Mouse (Mus musculus) layer of hippocampus, adult 2 months (tissue): ENCODE data around the gene Tmem25. TPM values are rescaled to one million over a fixed set of nuclear protein-coding genes. Genes with fewer than 3 reads are reported as not detected.

Source experiments
- DNase-seq, 2 experiments: peaks; one replicate each; pipeline ENCODE4 v3.0.0; 2022; ENCODE audit warnings: low spot score in 2 of 2
- H3K27ac ChIP-seq: fragments of 200-600 bp; 2 replicates; pipeline ENCODE4 v1.8.1; 2022
- H3K4me3 ChIP-seq: fragments of 200-600 bp; 2 replicates; pipeline ENCODE4 v1.8.1; 2022; ENCODE audit warnings: mild to moderate bottlenecking
- CTCF ChIP-seq: fragments of 200-600 bp; conservative IDR thresholded peaks from 2 replicates; pipeline ENCODE4 v1.8.1; 2022; ENCODE audit warnings: antibody characterized with exemption, mild to moderate bottlenecking, moderate library complexity
- total RNA-seq, 2 experiments: library from RNA; stranded (reverse); gene quantifications; 2 replicates each; pipeline ENCODE4 v1.2.3; 2021

Gene Tmem25
- total RNA-seq, 2 experiments from 2014 or later = 50.0 to 50.3 TPM

DNA sequence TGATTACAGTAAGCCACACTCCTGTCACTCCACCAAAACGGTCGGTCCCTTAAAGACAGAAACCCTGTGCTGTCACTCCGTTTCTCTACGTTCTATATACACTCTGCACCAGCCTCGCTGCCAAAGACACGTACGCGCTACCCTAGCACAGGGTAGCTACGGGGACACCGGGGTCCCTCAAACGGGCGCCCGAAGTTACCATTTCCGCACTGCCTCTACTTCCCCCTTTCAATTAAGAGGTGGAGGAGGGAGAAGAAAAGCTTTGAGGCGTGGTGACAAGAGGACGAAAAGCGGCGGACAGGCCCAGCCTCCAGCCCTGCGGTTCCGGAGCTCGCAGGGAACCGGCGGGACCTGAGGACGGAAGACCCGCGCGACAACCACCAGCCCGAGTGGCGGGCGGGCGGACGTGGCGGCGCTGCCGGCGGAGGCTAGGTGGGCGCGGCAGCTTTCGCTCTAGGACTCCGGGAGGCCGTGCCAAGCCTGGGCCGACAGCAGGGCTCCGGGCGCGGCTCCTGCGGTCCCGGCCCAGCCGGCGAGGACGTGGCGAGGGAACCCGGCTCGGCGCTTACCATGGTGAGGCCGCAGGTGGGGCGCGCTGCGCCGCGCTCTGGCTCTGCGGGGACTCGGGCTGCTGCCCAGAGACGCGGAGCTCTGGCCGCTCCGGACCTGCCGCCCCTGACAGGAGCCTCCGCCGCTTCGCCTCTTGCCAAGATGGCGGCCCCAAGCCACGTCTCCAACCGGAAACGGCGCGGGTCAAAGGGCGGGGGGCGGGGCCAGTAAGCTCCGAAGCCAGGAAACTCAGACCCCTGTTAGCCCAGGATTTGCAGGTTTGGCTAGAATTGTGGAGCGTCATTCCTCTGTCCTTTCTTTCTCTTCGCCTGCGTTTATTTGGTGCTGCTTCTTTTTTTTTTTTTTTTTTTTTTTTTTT is 31.7 kb downstream of the Tmem25 start, which contains the start of the genes Arcn1 and Ift46:
TSS of gene Arcn1 (minus strand) at position 745 of the 928 bp plus-strand sequence.
TSS of gene Ift46 (plus strand) at position 808 of the 928 bp plus-strand sequence.
- H3K4me3 ChIP-seq = peak within 1 kb of the TSS; percentile 94
- peak within 1 kb of the TSS; percentile 95 for H3K27ac ChIP-seq
- peak; percentile 73 to 76 for DNase-seq
- TF ChIP-seq CTCF = no peak

GRCm38 (mm10) chr9:44760873-44761272 is 38.2 kb downstream of the Tmem25 start:
- no peak overlapping the region for H3K4me3 ChIP-seq
- TF ChIP-seq CTCF = no peak
- DNase-seq = no peak
- H3K27ac ChIP-seq = no peak overlapping the region

DNA sequence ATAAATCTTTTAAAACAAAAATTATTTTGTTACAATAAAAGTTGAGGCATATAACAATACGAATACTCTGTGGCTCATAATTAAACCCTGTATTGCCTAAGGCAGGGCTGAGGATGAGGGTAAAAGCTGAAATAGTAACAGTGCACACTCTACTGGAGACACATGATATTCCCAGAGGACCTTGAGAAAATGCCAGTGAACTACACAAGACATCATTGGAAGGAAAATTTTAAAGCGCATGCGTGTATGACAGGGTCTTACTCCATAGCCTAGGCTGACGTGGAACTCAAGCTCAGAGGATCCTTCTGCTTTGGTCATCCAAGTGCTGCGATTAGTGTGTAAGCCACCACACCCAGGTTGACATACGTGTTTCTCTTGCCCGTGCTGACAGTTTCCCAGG is 50.6 kb downstream of the Tmem25 start:
- Histone ChIP-seq H3K4me3 (no peak overlapping the region), H3K27ac (no peak overlapping the region)
- TF ChIP-seq CTCF = peak; percentile 69
- no peak for DNase-seq

- no peak for DNase-seq
- H3K27ac ChIP-seq = no peak overlapping the region
- H3K4me3 ChIP-seq = no peak overlapping the region
- TF ChIP-seq CTCF = no peak
These were observed 51.8 kb downstream of the Tmem25 start for GRCm38 (mm10) chr9:44747341-44747740.

DNA sequence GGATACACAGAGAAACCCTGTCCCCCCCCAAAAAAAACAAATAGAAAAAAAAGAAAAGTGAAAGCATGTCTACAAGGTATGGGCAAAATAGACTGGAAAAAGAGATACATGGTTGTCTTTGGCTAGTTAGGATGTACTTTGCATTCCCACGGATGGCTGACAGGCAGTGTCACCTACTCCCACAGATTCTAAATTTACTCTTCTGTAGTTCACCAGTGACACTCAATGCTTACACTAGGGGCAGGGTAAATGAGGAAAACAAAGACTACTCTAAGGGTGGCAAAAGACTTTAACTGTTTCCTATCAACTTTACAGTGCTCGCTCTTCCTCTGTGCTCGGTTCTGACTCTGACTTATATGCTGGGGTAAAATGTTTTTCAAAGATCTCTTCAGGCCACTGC is 52.4 kb downstream of the Tmem25 start:
- DNase-seq = no peak
- peak; percentile 22 for TF ChIP-seq CTCF
- Histone ChIP-seq H3K4me3 (no peak overlapping the region), H3K27ac (no peak overlapping the region)

DNA sequence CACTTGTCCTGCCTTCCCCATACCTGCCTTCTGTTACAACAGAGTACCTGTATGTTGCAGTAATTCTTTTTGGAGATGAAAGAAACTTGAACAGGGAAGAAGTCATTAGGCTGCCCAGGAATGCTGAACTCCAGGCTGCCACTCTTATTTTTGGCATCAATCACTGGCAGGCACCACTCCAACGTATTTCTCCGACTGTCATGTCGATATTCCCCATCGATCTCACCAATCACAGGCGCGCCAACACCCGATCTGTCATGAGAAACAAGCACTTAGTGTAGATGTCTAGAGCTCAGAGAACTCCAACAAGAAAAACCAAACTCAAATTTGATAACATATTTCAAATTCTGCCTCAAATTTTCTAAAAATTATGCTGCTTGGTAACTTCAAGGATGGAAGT is 53.7 kb downstream of the Tmem25 start:
- TF ChIP-seq CTCF = no peak
- DNase-seq = no peak
- Histone ChIP-seq H3K27ac (no peak overlapping the region), H3K4me3 (no peak overlapping the region)

Other genes starting within 250 kb of the Tmem25 start
- gene Cxcr5, start 237.4 kb downstream of the Tmem25 start, total RNA-seq = not detected
- gene Ddx6, start 194.4 kb downstream of the Tmem25 start, total RNA-seq = 100 to 1,000 TPM; 132 to 135 TPM
- gene Treh, start 126.1 kb downstream of the Tmem25 start, total RNA-seq = under 1 TPM in 1 of 2 experiments, not detected in 1; 0.18 TPM
- 10 to 100 TPM; 71.8 to 86.4 TPM for gene Phldb1, start 64.1 kb downstream of the Tmem25 start, total RNA-seq
- 100 to 1,000 TPM in 1 of 2 experiments, 10 to 100 TPM in 1; 100.0 to 103 TPM for gene Arcn1, start 31.5 kb downstream of the Tmem25 start, total RNA-seq
- 10 to 100 TPM; 73.9 to 84.9 TPM for gene Ift46, start 31.4 kb downstream of the Tmem25 start, total RNA-seq
- gene Ttc36, start 3.8 kb upstream of the Tmem25 start, total RNA-seq = 1 to 10 TPM; 1.1 to 1.7 TPM
- gene Kmt2a, start 82.0 kb upstream of the Tmem25 start, total RNA-seq = 10 to 100 TPM; 68.3 to 80.7 TPM
- 100 to 1,000 TPM; 309 to 349 TPM for gene Atp5l, start 121.4 kb upstream of the Tmem25 start, total RNA-seq
- gene Ube4a, start 166.3 kb upstream of the Tmem25 start, total RNA-seq = 10 to 100 TPM; 73.0 to 75.2 TPM
- not detected for gene Cd3g, start 181.1 kb upstream of the Tmem25 start, total RNA-seq
- not detected for gene Cd3d, start 182.5 kb upstream of the Tmem25 start, total RNA-seq
- not detected for gene Cd3e, start 210.3 kb upstream of the Tmem25 start, total RNA-seq
- under 1 TPM; 0.54 to 0.90 TPM for gene Mpzl2, start 240.5 kb upstream of the Tmem25 start, total RNA-seq